Mouse (Mus musculus) neural tube, embryonic 11.5 days (tissue): Measurements from ENCODE around the gene Nsd1. TPM values are rescaled to one million over a fixed set of nuclear protein-coding genes. Genes with fewer than 3 reads are reported as not detected.
A peak's percentile ranks its signal among the peaks of the same experiment; 100 is the strongest.

Experiments
- ATAC-seq: fragments of 200-750 bp; cut with Nextera tagmentation; 2 replicates; pipeline ENCODE4 v1.8.0; 2017; ENCODE audit warnings: moderate number of reproducible peaks, mild to moderate bottlenecking, moderate TSS enrichment, moderate library complexity; ENCODE audit not compliant: insufficient read depth, low FRiP score, low TSS enrichment
- DNase-seq: peaks from one replicate; pipeline ENCODE4 v3.0.0-alpha.2; 2015; ENCODE audit warnings: low spot score
- H3K27ac ChIP-seq: fragments of 300-500 bp; sonication (generic); 2 replicates; pipeline ENCODE4 v1.5.1; 2014; ENCODE audit warnings: low read depth, mild to moderate bottlenecking, low read length
- H3K27me3 ChIP-seq: fragments of 300-500 bp; sonication (generic); 2 replicates; pipeline ENCODE4 v1.6.1; 2014; ENCODE audit warnings: mild to moderate bottlenecking, low read length, mixed read lengths; ENCODE audit not compliant: control insufficient read depth, insufficient read depth
- H3K36me3 ChIP-seq: fragments of 300-500 bp; sonication (generic); 2 replicates; pipeline ENCODE4 v1.6.1; 2014; ENCODE audit warnings: mild to moderate bottlenecking, low read length, moderate library complexity, mixed read lengths; ENCODE audit not compliant: control insufficient read depth, insufficient read depth
- H3K4me1 ChIP-seq: fragments of 300-500 bp; sonication (generic); 2 replicates; pipeline ENCODE4 v1.6.1; 2014; ENCODE audit warnings: low read length, mixed read lengths; ENCODE audit not compliant: control insufficient read depth, insufficient read depth
- H3K4me2 ChIP-seq: fragments of 300-500 bp; sonication (generic); 2 replicates; pipeline ENCODE4 v1.6.1; 2014; ENCODE audit warnings: low read depth, mild to moderate bottlenecking, moderate library complexity
- H3K4me3 ChIP-seq: fragments of 300-500 bp; sonication (generic); 2 replicates; pipeline ENCODE4 v1.5.1; 2014; ENCODE audit warnings: low read depth, low read length
- H3K9ac ChIP-seq: fragments of 300-500 bp; sonication (generic); 2 replicates; pipeline ENCODE4 v1.6.1; 2014; ENCODE audit warnings: mild to moderate bottlenecking, low read length
- H3K9me3 ChIP-seq: fragments of 300-500 bp; sonication (generic); 2 replicates; pipeline ENCODE4 v1.6.1; 2016; ENCODE audit warnings: low read length; ENCODE audit not compliant: control insufficient read depth
- WGBS: fragments of 180-500 bp; shearing (Covaris S2); extraction: QIAGEN DNeasy Blood & Tissue Kit; methylation state at CpG from one replicate; pipeline ENCODE4 v1.1.7; 2014; 5-methylcytosine and 5-hydroxymethylcytosine counted together
- polyA plus RNA-seq: library from polyadenylated mRNA; unstranded; fragments of >200 nt; fragmentation: Nextera tagmentation; extraction: Ambion mirVana; gene quantifications from 2 replicates; pipeline ENCODE4 v1.2.1, GENCODE M21; 2014

Nsd1 gene
- polyA plus RNA-seq, 1 experiment from 2014 or later, result 68.2 TPM

GRCm38 (mm10) chr13:55312028-55312630, 102.5 kb downstream of the Nsd1 start:
- Histone ChIP-seq H3K4me1 (no peaks in the 10 kb centered on the region), H3K36me3 (peaks cover 25% of the 10 kb centered on the region)

GRCm38 (mm10) chr13:55313051-55313450, 103.5 kb downstream of the Nsd1 start:
- no peak overlapping the region for H3K4me3 ChIP-seq
- no peak overlapping the region for H3K9ac ChIP-seq
- WGBS, result 90% methylated on average over 9 of the region's 9 CpGs
- no peaks in the 10 kb centered on the region for H3K4me1 ChIP-seq
- no peak overlapping the region for H3K4me2 ChIP-seq
- H3K36me3 ChIP-seq, result peaks cover 25% of the 10 kb centered on the region
- no peak overlapping the region for H3K27ac ChIP-seq
- no peaks in the 10 kb centered on the region for H3K27me3 ChIP-seq
- ATAC-seq, result no peak
- no peak for DNase-seq
- H3K9me3 ChIP-seq, result no peaks in the 10 kb centered on the region

More at GRCm38 (mm10) chr13:55312028-55312630, 102.5 kb downstream of the Nsd1 start:
- no peak overlapping the region for H3K4me3 ChIP-seq
- DNase-seq (no peak), ATAC-seq (no peak)
- no peak overlapping the region for H3K27ac ChIP-seq
- no peaks in the 10 kb centered on the region for H3K9me3 ChIP-seq
- no peak overlapping the region for H3K9ac ChIP-seq
- 89% methylated on average over 8 of the region's 8 CpGs for WGBS
- no peaks in the 10 kb centered on the region for H3K27me3 ChIP-seq
- H3K4me2 ChIP-seq, result no peak overlapping the region

- no peak for DNase-seq
- H3K27ac ChIP-seq, result no peak overlapping the region
- H3K9me3 ChIP-seq, result no peaks in the 10 kb centered on the region
- ATAC-seq, result no peak
- no peak overlapping the region for H3K9ac ChIP-seq
- H3K27me3 ChIP-seq, result no peaks in the 10 kb centered on the region
- H3K36me3 ChIP-seq, result peaks cover 25% of the 10 kb centered on the region
- WGBS, result 86% methylated on average over 2 of the region's 2 CpGs
- H3K4me1 ChIP-seq, result no peaks in the 10 kb centered on the region
- H3K4me2 ChIP-seq, result no peak overlapping the region
- H3K4me3 ChIP-seq, result no peak overlapping the region
These were observed 105.4 kb downstream of the Nsd1 start for GRCm38 (mm10) chr13:55314891-55315412.

- H3K36me3 ChIP-seq, result peaks cover 5% of the 10 kb centered on the region
- H3K27me3 ChIP-seq, result no peaks in the 10 kb centered on the region
- no peak overlapping the region for H3K4me2 ChIP-seq
- no peak overlapping the region for H3K9ac ChIP-seq
- H3K4me3 ChIP-seq, result no peak overlapping the region
- ATAC-seq, result no peak
- no peak overlapping the region for H3K27ac ChIP-seq
- no peaks in the 10 kb centered on the region for H3K9me3 ChIP-seq
- no peak for DNase-seq
- H3K4me1 ChIP-seq, result peaks cover 17% of the 10 kb centered on the region
- WGBS, result 84% methylated on average over 3 of the region's 3 CpGs
These were observed 108.8 kb downstream of the Nsd1 start for GRCm38 (mm10) chr13:55318351-55318750.

- Histone ChIP-seq H3K9ac (peak within 1 kb of the TSS; percentile 89), H3K9me3 (no peaks in the 10 kb centered on the region), H3K4me2 (peak within 1 kb of the TSS; percentile 96), H3K4me3 (peak within 1 kb of the TSS; percentile 97), H3K27ac (peak within 1 kb of the TSS; percentile 67), H3K27me3 (no peaks in the 10 kb centered on the region), H3K4me1 (peaks cover 19% of the 10 kb centered on the region), H3K36me3 (peaks cover 10% of the 10 kb centered on the region)
- ATAC-seq (no peak), DNase-seq (no peak)
- WGBS, result 84% methylated on average over 4 of the region's 4 CpGs
These were observed 110.5 kb downstream of the Nsd1 start, which contains the start of gene Prelid1 for GRCm38 (mm10) chr13:55319931-55320533. TSS of gene Prelid1 (plus strand) at chr13:55320500.

- peak; percentile 95 for DNase-seq
- ATAC-seq, result peak; percentile 85
- peak within 1 kb of the TSS; percentile 67 for H3K27ac ChIP-seq
- no peaks in the 10 kb centered on the region for H3K9me3 ChIP-seq
- WGBS, result under 1% methylated on average over 73 of the region's 73 CpGs
- peaks cover 17% of the 10 kb centered on the region for H3K36me3 ChIP-seq
- H3K4me1 ChIP-seq, result peaks cover 19% of the 10 kb centered on the region
- no peaks in the 10 kb centered on the region for H3K27me3 ChIP-seq
- peak within 1 kb of the TSS; percentile 97 for H3K4me3 ChIP-seq
- H3K4me2 ChIP-seq, result peak within 1 kb of the TSS; percentile 96
- H3K9ac ChIP-seq, result peak within 1 kb of the TSS; percentile 89
These were observed 112.0 kb downstream of the Nsd1 start, which contains the start of gene Rab24 for GRCm38 (mm10) chr13:55321434-55322129. TSS of gene Rab24 (minus strand) at chr13:55321946.

- under 1% methylated on average over 31 of the region's 31 CpGs for WGBS
- H3K27me3 ChIP-seq, result no peaks in the 10 kb centered on the region
- no peak overlapping the region; the same call in 1 of the 2 replicates for H3K27ac ChIP-seq
- DNase-seq (peak; percentile 38), ATAC-seq (peak; percentile 17; the same call in 1 of the 2 replicates)
- peaks cover 19% of the 10 kb centered on the region for H3K4me1 ChIP-seq
- peak overlapping the region; percentile 89 for H3K9ac ChIP-seq
- H3K4me3 ChIP-seq, result peak overlapping the region; percentile 97
- H3K4me2 ChIP-seq, result peak overlapping the region; percentile 96
- H3K36me3 ChIP-seq, result peaks cover 17% of the 10 kb centered on the region
- no peaks in the 10 kb centered on the region for H3K9me3 ChIP-seq
These were observed 112.7 kb downstream of the Nsd1 start for GRCm38 (mm10) chr13:55322130-55322825.

- Histone ChIP-seq H3K9me3 (no peaks in the 10 kb centered on the region), H3K4me1 (peaks cover 28% of the 10 kb centered on the region), H3K27ac (no peak overlapping the region), H3K36me3 (peaks cover 16% of the 10 kb centered on the region), H3K4me3 (no peak overlapping the region), H3K27me3 (no peaks in the 10 kb centered on the region), H3K4me2 (no peak overlapping the region), H3K9ac (no peak overlapping the region)
- WGBS, result 80% methylated on average over 8 of the region's 11 CpGs
- ATAC-seq (no peak), DNase-seq (no peak)
These were observed 116.0 kb downstream of the Nsd1 start for GRCm38 (mm10) chr13:55325596-55325995.
